Mouse (Mus musculus) E14TG2a.4 (cell line): ENCODE data around the gene Spats1.
A peak's percentile ranks its signal among the peaks of the same experiment; 100 is the strongest.

ENCODE experiments used
- H3K27me3 ChIP-seq: 2 replicates; pipeline ENCODE4 v1.6.1; 2014; ENCODE audit warnings: low read length, control low read depth; ENCODE audit not compliant: insufficient read depth
- H3K36me3 ChIP-seq: 2 replicates; pipeline ENCODE4 v1.6.1; 2014; ENCODE audit warnings: low read length, control low read depth; ENCODE audit not compliant: insufficient read depth
- H3K4me1 ChIP-seq: replicated peaks from 2 replicates; pipeline ENCODE4 v1.6.1; 2014; ENCODE audit warnings: low read depth, low read length, control low read depth
- H3K4me3 ChIP-seq: replicated peaks from 2 replicates; pipeline ENCODE4 v1.5.1; 2014; ENCODE audit warnings: mild to moderate bottlenecking, low read length
- H3K9me3 ChIP-seq: 2 replicates; pipeline ENCODE4 v1.6.1; 2014; ENCODE audit warnings: low read length, control low read depth
- CTCF ChIP-seq: conservative IDR thresholded peaks from 2 replicates; pipeline ENCODE4 v1.5.1; 2014; ENCODE audit warnings: low read length
- NANOG ChIP-seq: IDR thresholded peaks from 2 replicates; pipeline ENCODE4 v1.6.1; 2014; ENCODE audit warnings: borderline replicate concordance, low read length, mixed read lengths
- POU5F1 ChIP-seq: IDR thresholded peaks from 2 replicates; pipeline ENCODE4 v1.6.1; 2014; ENCODE audit warnings: low read length, borderline replicate concordance

Spats1 gene

DNA sequence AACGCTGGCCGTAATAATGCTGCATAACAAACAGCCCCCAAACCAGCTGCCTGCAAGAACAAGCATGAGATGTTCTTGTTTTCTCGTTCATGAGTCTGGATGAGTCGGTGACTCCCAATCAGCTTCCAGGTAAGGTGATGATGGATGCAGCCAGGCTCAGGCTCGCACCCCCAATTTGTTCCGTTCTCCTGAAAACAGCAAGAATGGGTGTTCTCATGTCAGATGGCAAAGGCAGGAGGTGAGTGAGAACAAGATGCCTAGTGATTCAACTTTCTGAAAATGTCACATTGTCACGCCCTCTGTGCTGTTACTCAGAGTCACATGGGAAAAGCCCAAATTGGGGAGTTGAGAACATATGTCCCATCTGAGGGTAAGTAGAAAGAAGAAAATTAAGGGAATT lies 10.4 kb upstream of the Spats1 start:
- Histone ChIP-seq H3K4me3 (no peak overlapping the region), H3K27me3 (no peaks in the 10 kb centered on the region), H3K4me1 (peaks cover 34% of the 10 kb centered on the region), H3K36me3 (no peaks in the 10 kb centered on the region), H3K9me3 (peaks cover 25% of the 10 kb centered on the region)
- TF ChIP-seq CTCF (no peak), NANOG (no peak), POU5F1 (no peak)

GRCm38 (mm10) chr17:45480429-45480828 lies 5.2 kb upstream of the Spats1 start:
- Histone ChIP-seq H3K4me3 (no peak overlapping the region), H3K9me3 (peaks cover 23% of the 10 kb centered on the region), H3K36me3 (no peaks in the 10 kb centered on the region), H3K27me3 (no peaks in the 10 kb centered on the region), H3K4me1 (peaks cover 48% of the 10 kb centered on the region)
- TF ChIP-seq NANOG (no peak), CTCF (peak; percentile 29), POU5F1 (no peak)

DNA sequence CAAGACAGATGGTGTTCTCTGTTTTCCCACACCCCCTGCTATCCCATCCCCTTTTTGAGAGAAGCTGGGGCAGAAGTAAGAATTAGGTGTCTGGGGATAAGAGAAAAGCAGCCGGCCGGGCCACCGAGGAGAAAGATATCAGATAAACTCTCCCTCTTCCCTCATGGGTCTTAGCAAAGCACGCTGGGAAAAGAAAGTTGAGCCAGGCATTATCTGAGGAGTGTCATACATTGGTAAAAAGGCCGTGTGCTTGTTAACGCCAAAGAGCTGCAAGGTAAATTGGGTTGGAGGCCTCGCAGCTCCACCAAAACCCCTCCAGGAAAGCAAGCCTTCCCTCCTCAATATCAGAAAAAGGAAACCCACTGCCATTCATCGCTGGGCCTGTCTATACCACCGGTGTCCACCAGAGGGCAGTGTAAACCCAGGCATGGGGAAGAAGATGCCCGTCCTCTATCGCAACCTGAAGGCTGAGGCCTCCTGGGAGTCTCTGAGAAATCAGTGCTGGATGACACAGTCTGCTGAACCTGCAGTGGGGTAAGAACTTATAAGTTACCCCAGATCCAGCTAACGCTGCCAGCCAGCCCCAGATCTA lies 3.1 kb upstream of the Spats1 start:
- no peaks in the 10 kb centered on the region for H3K27me3 ChIP-seq
- H3K4me1 ChIP-seq, result peaks cover 65% of the 10 kb centered on the region
- peaks cover 23% of the 10 kb centered on the region for H3K9me3 ChIP-seq
- H3K36me3 ChIP-seq, result no peaks in the 10 kb centered on the region
- H3K4me3 ChIP-seq, result peak overlapping the region; percentile 39
- TF ChIP-seq NANOG (no peak), POU5F1 (no peak), CTCF (peak; percentile 100)

DNA sequence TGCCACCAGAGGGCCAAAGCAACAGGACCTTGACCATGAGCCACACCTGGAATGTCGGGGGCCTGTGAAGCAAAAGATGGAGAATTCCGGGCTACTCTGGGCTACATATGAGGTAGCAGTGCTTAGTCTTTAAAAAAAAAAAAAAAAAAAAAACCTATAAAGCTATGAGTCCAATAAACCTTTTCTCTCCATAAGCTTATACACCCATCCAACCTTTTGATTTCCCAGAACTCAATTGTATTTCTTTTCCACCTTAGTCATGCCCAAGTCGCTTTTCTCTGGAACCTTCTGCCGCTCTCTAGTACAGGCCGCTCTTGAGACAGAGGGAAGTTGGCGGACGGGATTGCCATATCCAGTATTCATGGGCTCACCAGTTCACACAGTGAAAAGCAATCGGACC lies 1.1 kb downstream of the Spats1 start:
- Histone ChIP-seq H3K4me1 (peaks cover 72% of the 10 kb centered on the region), H3K4me3 (peak overlapping the region; percentile 73), H3K27me3 (no peaks in the 10 kb centered on the region), H3K36me3 (no peaks in the 10 kb centered on the region), H3K9me3 (no peaks in the 10 kb centered on the region)
- TF ChIP-seq POU5F1 (no peak), CTCF (no peak), NANOG (no peak)

DNA sequence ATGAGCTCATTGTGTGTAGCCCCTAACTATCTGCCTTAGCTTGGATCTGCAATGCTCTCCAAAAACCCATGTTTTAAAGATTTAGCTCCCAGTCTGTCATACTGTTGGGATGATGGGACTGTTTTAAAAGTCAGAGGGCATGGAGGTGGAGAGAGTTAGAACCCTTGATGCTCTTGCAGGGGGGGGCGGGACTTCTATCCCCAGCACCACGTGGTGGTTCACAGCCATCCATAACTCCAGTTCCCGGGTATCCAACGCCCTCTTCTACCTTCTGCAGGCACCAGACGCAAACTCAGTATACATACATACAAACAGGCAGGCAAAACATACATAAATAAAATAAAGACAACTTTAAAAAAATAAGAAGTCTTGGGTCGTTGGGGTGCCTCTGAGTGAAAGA lies 1.5 kb downstream of the Spats1 start:
- Histone ChIP-seq H3K4me3 (peak overlapping the region; percentile 73), H3K27me3 (no peaks in the 10 kb centered on the region), H3K4me1 (peaks cover 69% of the 10 kb centered on the region), H3K36me3 (no peaks in the 10 kb centered on the region), H3K9me3 (no peaks in the 10 kb centered on the region)
- TF ChIP-seq NANOG (no peak), POU5F1 (no peak), CTCF (no peak)

- no peak for TF ChIP-seq POU5F1
- TF ChIP-seq NANOG, result no peak
- no peak for TF ChIP-seq CTCF
- no peaks in the 10 kb centered on the region for H3K27me3 ChIP-seq
- H3K36me3 ChIP-seq, result no peaks in the 10 kb centered on the region
- H3K9me3 ChIP-seq, result peaks cover 8% of the 10 kb centered on the region
- no peak overlapping the region for H3K4me3 ChIP-seq
- peaks cover 53% of the 10 kb centered on the region for H3K4me1 ChIP-seq
Observed at GRCm38 (mm10) chr17:45470726-45471125, 4.5 kb downstream of the Spats1 start.

DNA sequence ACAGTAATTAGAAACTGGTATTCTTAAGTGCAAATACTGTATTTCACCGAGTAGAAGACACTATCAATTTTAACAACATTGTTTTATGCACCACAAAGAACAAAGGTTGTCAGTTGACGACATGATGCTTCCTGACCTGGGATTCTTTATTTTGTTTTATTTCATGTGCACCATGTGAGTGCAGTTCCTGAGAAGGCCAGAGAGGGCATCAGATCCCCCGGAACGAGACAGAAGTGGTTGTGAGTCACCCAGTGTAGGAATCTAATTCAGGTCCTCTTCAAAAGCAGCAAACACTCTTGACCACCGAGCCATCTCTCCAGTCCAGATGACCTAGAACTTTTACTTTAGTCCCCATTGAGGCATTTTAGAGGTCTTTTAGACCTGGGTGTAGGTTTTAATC lies 6.9 kb downstream of the Spats1 start:
- Histone ChIP-seq H3K4me1 (peaks cover 52% of the 10 kb centered on the region), H3K36me3 (no peaks in the 10 kb centered on the region), H3K4me3 (no peak overlapping the region), H3K27me3 (no peaks in the 10 kb centered on the region), H3K9me3 (peaks cover 8% of the 10 kb centered on the region)
- TF ChIP-seq CTCF, result peak; percentile 77
- no peak for TF ChIP-seq NANOG

DNA sequence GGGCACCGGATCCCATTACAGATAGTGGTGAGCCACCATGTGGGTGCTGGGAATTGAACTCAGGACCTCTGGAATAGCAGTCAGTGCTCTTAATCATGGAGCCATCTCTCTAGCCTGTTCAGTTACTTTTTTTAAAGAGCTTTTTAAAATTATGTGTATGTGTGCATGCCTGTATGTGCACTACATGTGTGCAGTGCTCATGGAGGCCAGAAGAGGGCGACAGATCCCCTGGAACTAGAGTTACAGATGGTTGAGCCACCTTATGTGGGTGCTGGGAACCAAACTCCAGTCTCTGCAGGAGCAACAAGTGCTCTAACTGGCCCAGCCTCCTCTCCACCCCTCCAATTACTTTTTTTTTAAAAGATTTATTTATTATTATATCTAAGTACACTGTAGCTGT lies 8.5 kb downstream of the Spats1 start:
- H3K36me3 ChIP-seq, result 0 out of 2 replicates have a peak, but pooled peaks cover 3% of the 10 kb centered on the region
- TF ChIP-seq NANOG, result no peak
- peak; percentile 51 for TF ChIP-seq CTCF
- no peak for TF ChIP-seq POU5F1

DNA sequence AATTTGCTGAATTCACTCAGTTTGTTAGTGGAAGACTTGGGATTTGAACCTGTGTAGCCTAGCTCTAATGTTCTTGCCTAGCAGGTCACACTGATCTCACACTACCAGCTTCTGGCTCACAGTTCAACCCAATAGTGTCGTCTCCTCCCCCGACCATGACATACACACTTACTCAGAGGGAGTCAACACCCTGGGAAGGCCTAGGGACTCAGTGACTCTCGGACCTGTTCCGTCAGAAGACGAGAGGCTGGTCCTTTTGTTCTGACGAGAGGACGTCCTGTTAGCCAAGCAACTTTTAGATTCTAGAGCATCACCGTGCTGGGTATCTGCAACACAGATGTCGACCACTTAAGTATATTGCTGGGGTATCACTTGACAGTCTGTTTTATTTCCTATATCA lies 11.0 kb downstream of the Spats1 start:
- peaks cover 8% of the 10 kb centered on the region for H3K9me3 ChIP-seq
- H3K4me3 ChIP-seq, result no peak overlapping the region
- peaks cover 68% of the 10 kb centered on the region for H3K4me1 ChIP-seq
- TF ChIP-seq NANOG, result no peak
- TF ChIP-seq POU5F1, result no peak
- no peak for TF ChIP-seq CTCF
- H3K27me3 ChIP-seq, result no peaks in the 10 kb centered on the region
- H3K36me3 ChIP-seq, result peaks cover 18% of the 10 kb centered on the region

More for the DNA sequence above, 8.5 kb downstream of the Spats1 start:
- Histone ChIP-seq H3K9me3 (peaks cover 8% of the 10 kb centered on the region), H3K4me3 (no peak overlapping the region), H3K4me1 (peaks cover 53% of the 10 kb centered on the region), H3K27me3 (no peaks in the 10 kb centered on the region)
